Mouse (Mus musculus) kidney, embryonic 14.5 days (tissue): ENCODE data around the gene Celf5. TPM values are rescaled to one million over a fixed set of nuclear protein-coding genes. Genes with fewer than 3 reads are reported as not detected.

ENCODE experiments used
- ATAC-seq: fragments of 200-750 bp; cut with Nextera tagmentation; 2 replicates; pipeline ENCODE4 v1.8.0; 2017; ENCODE audit warnings: moderate number of reproducible peaks, mild to moderate bottlenecking, moderate TSS enrichment, moderate library complexity; ENCODE audit not compliant: low FRiP score, low TSS enrichment
- H3K27ac ChIP-seq: fragments of 300-500 bp; sonication (generic); 2 replicates; pipeline ENCODE4 v1.5.1; 2014; ENCODE audit warnings: low read depth, mild to moderate bottlenecking, low read length, moderate library complexity, mixed read lengths
- H3K27me3 ChIP-seq: fragments of 300-500 bp; sonication (generic); 2 replicates; pipeline ENCODE4 v1.6.1; 2014; ENCODE audit warnings: mild to moderate bottlenecking, low read length; ENCODE audit not compliant: control insufficient read depth, insufficient read depth
- H3K36me3 ChIP-seq: fragments of 300-500 bp; sonication (generic); 2 replicates; pipeline ENCODE4 v1.6.1; 2014; ENCODE audit warnings: low read length, mixed read lengths; ENCODE audit not compliant: control insufficient read depth, insufficient read depth
- H3K4me1 ChIP-seq: fragments of 300-500 bp; sonication (generic); 2 replicates; pipeline ENCODE4 v1.6.1; 2014; ENCODE audit warnings: low read length, mixed read lengths; ENCODE audit not compliant: control insufficient read depth, insufficient read depth
- H3K4me2 ChIP-seq: fragments of 300-500 bp; sonication (generic); replicated peaks from 2 replicates; pipeline ENCODE4 v1.6.1; 2014; ENCODE audit warnings: low read depth, mild to moderate bottlenecking, low read length
- H3K4me3 ChIP-seq: fragments of 300-500 bp; sonication (generic); 2 replicates; pipeline ENCODE4 v1.5.1; 2014; ENCODE audit warnings: mild to moderate bottlenecking, low read length
- H3K9ac ChIP-seq: fragments of 300-500 bp; sonication (generic); 2 replicates; pipeline ENCODE4 v1.6.1; 2014; ENCODE audit warnings: low read depth, mild to moderate bottlenecking, low read length, moderate library complexity
- H3K9me3 ChIP-seq: fragments of 300-500 bp; sonication (generic); 2 replicates; pipeline ENCODE4 v1.6.1; 2016; ENCODE audit warnings: low read length; ENCODE audit not compliant: control insufficient read depth
- WGBS: fragments of 180-500 bp; shearing (Covaris S2); extraction: QIAGEN DNeasy Blood & Tissue Kit; methylation state at CpG from one replicate; pipeline ENCODE4 v1.1.7; 2014; 5-methylcytosine and 5-hydroxymethylcytosine counted together
- polyA plus RNA-seq: library from polyadenylated mRNA; unstranded; fragments of >200 nt; fragmentation: Nextera tagmentation; extraction: Ambion mirVana; gene quantifications from 2 replicates; pipeline ENCODE4 v1.2.1, GENCODE M21; 2014

Celf5 gene
- polyA plus RNA-seq, 1 experiment from 2014 or later = 0.28 TPM

- Histone ChIP-seq H3K36me3 (peaks cover 2% of the 10 kb centered on the region; the same call in 1 of the 2 replicates), H3K27ac (peak overlapping the region; percentile 42; the same call in 1 of the 2 replicates), H3K4me3 (peak overlapping the region; percentile 14; the same call in 1 of the 2 replicates), H3K27me3 (no peaks in the 10 kb centered on the region), H3K9me3 (no peaks in the 10 kb centered on the region), H3K4me2 (peak overlapping the region; percentile 36), H3K9ac (peak overlapping the region; percentile 45), H3K4me1 (peaks cover 89% of the 10 kb centered on the region)
- ATAC-seq = 0 out of 2 replicates have a peak, but pooled peaks have one; percentile 1
- 28% methylated on average over 26 of the region's 26 CpGs for WGBS
These were observed 68.9 kb downstream of the Celf5 start for GRCm38 (mm10) chr10:81413310-81414261.

GRCm38 (mm10) chr10:81412586-81413309, 69.8 kb downstream of the Celf5 start:
- WGBS = 74% methylated on average over 16 of the region's 16 CpGs
- H3K27ac ChIP-seq = peak overlapping the region; percentile 65; the same call in 1 of the 2 replicates
- no peak overlapping the region for H3K9ac ChIP-seq
- peaks cover 96% of the 10 kb centered on the region for H3K4me1 ChIP-seq
- peaks cover 5% of the 10 kb centered on the region; the same call in 1 of the 2 replicates for H3K36me3 ChIP-seq
- no peaks in the 10 kb centered on the region for H3K27me3 ChIP-seq
- no peak for ATAC-seq
- H3K9me3 ChIP-seq = no peaks in the 10 kb centered on the region
- no peak overlapping the region for H3K4me2 ChIP-seq
- no peak overlapping the region for H3K4me3 ChIP-seq

- no peak for ATAC-seq
- H3K4me3 ChIP-seq = no peak overlapping the region
- peaks cover 10% of the 10 kb centered on the region; the same call in 1 of the 2 replicates for H3K36me3 ChIP-seq
- H3K27ac ChIP-seq = peak overlapping the region; percentile 65
- no peak overlapping the region for H3K9ac ChIP-seq
- H3K4me2 ChIP-seq = no peak overlapping the region
- no peaks in the 10 kb centered on the region for H3K27me3 ChIP-seq
- peaks cover 96% of the 10 kb centered on the region for H3K4me1 ChIP-seq
- 63% methylated on average over 18 of the region's 18 CpGs for WGBS
- no peaks in the 10 kb centered on the region for H3K9me3 ChIP-seq
These were observed 70.8 kb downstream of the Celf5 start for GRCm38 (mm10) chr10:81411471-81412400.

- Histone ChIP-seq H3K9ac (no peak overlapping the region), H3K27me3 (no peaks in the 10 kb centered on the region), H3K4me1 (peaks cover 92% of the 10 kb centered on the region), H3K27ac (peak overlapping the region; percentile 65), H3K4me3 (no peak overlapping the region), H3K4me2 (no peak overlapping the region), H3K9me3 (no peaks in the 10 kb centered on the region), H3K36me3 (peaks cover 16% of the 10 kb centered on the region; the same call in 1 of the 2 replicates)
- WGBS = 55% methylated on average over 9 of the region's 9 CpGs
- no peak for ATAC-seq
These were observed 71.5 kb downstream of the Celf5 start for GRCm38 (mm10) chr10:81410981-81411380.

- H3K9me3 ChIP-seq = no peaks in the 10 kb centered on the region
- H3K4me3 ChIP-seq = no peak overlapping the region
- H3K27ac ChIP-seq = peak overlapping the region; percentile 65; the same call in 1 of the 2 replicates
- H3K27me3 ChIP-seq = no peaks in the 10 kb centered on the region
- H3K9ac ChIP-seq = no peak overlapping the region
- peaks cover 86% of the 10 kb centered on the region for H3K4me1 ChIP-seq
- peaks cover 22% of the 10 kb centered on the region; the same call in 1 of the 2 replicates for H3K36me3 ChIP-seq
- H3K4me2 ChIP-seq = 0 out of 2 replicates have a peak overlapping the region, but pooled peaks have one; percentile 24
- WGBS = 58% methylated on average over 4 of the region's 4 CpGs
- ATAC-seq = no peak
These were observed 72.2 kb downstream of the Celf5 start for GRCm38 (mm10) chr10:81410350-81410749.

GRCm38 (mm10) chr10:81409330-81409729, 73.2 kb downstream of the Celf5 start:
- peak; percentile 2; the same call in 1 of the 2 replicates for ATAC-seq
- Histone ChIP-seq H3K4me2 (peak overlapping the region; percentile 24; the same call in 1 of the 2 replicates), H3K4me3 (peak overlapping the region; percentile 9; the same call in 1 of the 2 replicates), H3K9ac (no peak overlapping the region), H3K4me1 (peaks cover 76% of the 10 kb centered on the region), H3K27me3 (no peaks in the 10 kb centered on the region), H3K27ac (peak overlapping the region; percentile 32; the same call in 1 of the 2 replicates), H3K9me3 (no peaks in the 10 kb centered on the region), H3K36me3 (peaks cover 22% of the 10 kb centered on the region; the same call in 1 of the 2 replicates)
- 25% methylated on average over 8 of the region's 8 CpGs for WGBS
